Mouse (Mus musculus) heart, embryonic 12.5 days (tissue): ENCODE measurements around the gene Etv6. TPM values are rescaled to one million over a fixed set of nuclear protein-coding genes. Genes with fewer than 3 reads are reported as not detected.
A peak's percentile ranks its signal among the peaks of the same experiment; 100 is the strongest.

Experiments used
- ATAC-seq: fragments of 200-750 bp; cut with Nextera tagmentation; 2 replicates; pipeline ENCODE4 v1.8.0; 2017; ENCODE audit warnings: moderate TSS enrichment, moderate library complexity; ENCODE audit not compliant: insufficient number of reproducible peaks, low FRiP score
- H3K27ac ChIP-seq: fragments of 300-500 bp; sonication (generic); 2 replicates; pipeline ENCODE4 v1.5.1; 2016; ENCODE audit warnings: mild to moderate bottlenecking, moderate library complexity; ENCODE audit not compliant: poor library complexity, severe bottlenecking
- H3K27me3 ChIP-seq: fragments of 300-500 bp; sonication (generic); replicated peaks from 2 replicates; pipeline ENCODE4 v1.6.1; 2016; ENCODE audit warnings: mild to moderate bottlenecking, moderate library complexity
- H3K36me3 ChIP-seq: fragments of 300-500 bp; sonication (generic); 2 replicates; pipeline ENCODE4 v1.6.1; 2016; ENCODE audit warnings: mild to moderate bottlenecking, moderate library complexity
- H3K4me1 ChIP-seq: fragments of 300-500 bp; sonication (generic); replicated peaks from 2 replicates; pipeline ENCODE4 v1.6.1; 2016; ENCODE audit warnings: mild to moderate bottlenecking
- H3K4me2 ChIP-seq: fragments of 300-500 bp; sonication (generic); 2 replicates; pipeline ENCODE4 v1.6.1; 2016; ENCODE audit warnings: mild to moderate bottlenecking, moderate library complexity
- H3K4me3 ChIP-seq: fragments of 300-500 bp; sonication (generic); 2 replicates; pipeline ENCODE4 v1.5.1; 2016; ENCODE audit warnings: mild to moderate bottlenecking
- H3K9ac ChIP-seq: fragments of 300-500 bp; sonication (generic); 2 replicates; pipeline ENCODE4 v1.6.1; 2016; ENCODE audit warnings: mild to moderate bottlenecking, moderate library complexity
- H3K9me3 ChIP-seq: fragments of 300-500 bp; sonication (generic); replicated peaks from 2 replicates; pipeline ENCODE4 v1.6.1; 2016; ENCODE audit warnings: mild to moderate bottlenecking, moderate library complexity
- WGBS: fragments of 180-500 bp; shearing (Covaris S2); methylation state at CpG from one replicate; pipeline ENCODE4 v1.1.7; 2016; 5-methylcytosine and 5-hydroxymethylcytosine counted together
- polyA plus RNA-seq: library from polyadenylated mRNA; unstranded; fragments of >200 nt; fragmentation: Nextera tagmentation; extraction: Ambion mirVana; gene quantifications from 2 replicates; pipeline ENCODE4 v1.2.1, GENCODE M21; 2016

Gene Etv6
- polyA plus RNA-seq, 1 experiment from 2014 or later, result 19.9 TPM

DNA sequence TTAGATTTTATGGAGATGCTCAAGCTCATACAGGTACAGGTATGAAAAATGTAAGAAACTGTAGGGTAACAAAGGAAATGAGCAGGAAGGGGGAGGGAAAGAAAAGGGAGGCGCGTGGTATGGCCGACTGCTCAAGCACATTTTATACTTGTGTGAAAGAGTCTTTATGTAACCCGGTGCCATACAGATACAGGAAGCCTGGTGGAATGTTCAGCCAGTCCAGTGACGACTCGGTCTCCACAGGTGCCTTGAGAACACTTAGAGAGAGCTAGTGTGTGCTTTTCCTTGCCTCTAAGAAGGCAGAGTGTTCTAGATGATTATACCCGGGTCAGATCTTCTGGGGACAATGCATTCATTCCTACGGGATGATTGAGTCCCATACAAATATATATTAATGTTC is 215.9 kb downstream of the Etv6 start:
- ATAC-seq, result no peak

DNA sequence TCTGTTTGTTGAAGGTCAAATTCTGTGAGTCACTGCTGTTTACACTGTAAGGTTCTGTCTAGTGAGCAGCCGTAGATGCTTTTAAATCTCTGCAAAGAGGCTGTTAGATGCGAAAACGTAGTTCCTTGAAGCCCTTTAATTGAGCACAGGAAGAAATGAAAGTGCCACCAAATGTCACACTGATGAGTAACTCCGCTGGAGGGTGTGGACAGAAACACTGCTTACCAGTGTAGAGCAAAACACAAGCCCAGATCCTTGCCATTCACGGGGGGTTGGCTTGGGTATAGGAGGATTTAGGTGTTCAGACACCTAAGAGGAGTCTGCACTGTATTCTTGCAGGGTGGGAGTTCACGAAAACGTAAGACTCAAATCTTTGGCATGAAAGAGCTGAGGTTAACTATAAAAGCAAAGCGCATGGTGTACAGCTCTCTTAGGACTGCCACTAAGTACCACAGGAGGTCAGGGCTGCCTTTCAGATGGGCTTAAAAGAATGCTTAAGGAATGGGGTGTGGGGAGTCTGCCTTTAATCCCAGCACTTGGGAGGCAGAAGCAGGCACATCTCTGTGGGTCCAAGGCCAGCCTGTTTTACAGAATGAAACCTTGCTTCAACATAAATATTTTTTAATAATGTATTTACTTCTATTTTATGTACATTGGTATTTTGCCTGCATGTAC is 216.7 kb downstream of the Etv6 start:
- H3K27me3 ChIP-seq, result no peaks in the 10 kb centered on the region
- H3K36me3 ChIP-seq, result peaks cover 52% of the 10 kb centered on the region
- no peak for ATAC-seq
- H3K9me3 ChIP-seq, result no peaks in the 10 kb centered on the region
- 85% methylated on average over 8 of the region's 8 CpGs for WGBS
- peaks cover 41% of the 10 kb centered on the region for H3K4me1 ChIP-seq
- H3K9ac ChIP-seq, result no peak overlapping the region
- H3K4me2 ChIP-seq, result no peak overlapping the region
- H3K4me3 ChIP-seq, result no peak overlapping the region
- no peak overlapping the region for H3K27ac ChIP-seq

More for the DNA sequence above, 215.9 kb downstream of the Etv6 start:
- Histone ChIP-seq H3K4me3 (no peak overlapping the region), H3K9me3 (no peaks in the 10 kb centered on the region), H3K36me3 (peaks cover 52% of the 10 kb centered on the region), H3K9ac (no peak overlapping the region), H3K27ac (no peak overlapping the region), H3K4me2 (no peak overlapping the region), H3K4me1 (peaks cover 41% of the 10 kb centered on the region), H3K27me3 (no peaks in the 10 kb centered on the region)
- WGBS, result 87% methylated on average over 8 of the region's 8 CpGs

DNA sequence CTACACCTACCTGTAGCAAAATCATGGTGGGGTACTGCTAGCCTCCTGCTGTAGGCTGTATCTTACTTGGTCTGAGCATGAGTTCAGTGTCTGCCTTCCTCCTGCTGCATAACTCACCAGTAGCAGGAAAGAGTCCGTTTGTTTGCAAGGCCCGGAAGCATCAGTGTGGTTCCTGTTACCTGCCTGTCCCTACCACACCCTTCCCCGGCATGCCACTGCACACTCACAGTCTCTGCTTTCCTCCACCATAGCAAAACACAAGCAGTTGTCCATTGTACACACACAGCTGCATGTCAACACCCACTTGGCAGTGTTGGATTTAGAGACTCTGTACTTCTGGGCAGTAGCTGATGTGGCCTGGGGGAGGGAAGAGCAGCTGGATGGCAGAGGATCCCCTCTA is 220.9 kb downstream of the Etv6 start:
- no peak for ATAC-seq
- H3K27me3 ChIP-seq, result no peaks in the 10 kb centered on the region
- 44% methylated on average over 3 of the region's 3 CpGs for WGBS
- H3K9me3 ChIP-seq, result peaks cover 11% of the 10 kb centered on the region
- no peak overlapping the region for H3K4me3 ChIP-seq
- no peak overlapping the region for H3K9ac ChIP-seq
- peaks cover 49% of the 10 kb centered on the region for H3K36me3 ChIP-seq
- H3K27ac ChIP-seq, result peak overlapping the region; percentile 43
- H3K4me2 ChIP-seq, result no peak overlapping the region
- peaks cover 29% of the 10 kb centered on the region for H3K4me1 ChIP-seq

DNA sequence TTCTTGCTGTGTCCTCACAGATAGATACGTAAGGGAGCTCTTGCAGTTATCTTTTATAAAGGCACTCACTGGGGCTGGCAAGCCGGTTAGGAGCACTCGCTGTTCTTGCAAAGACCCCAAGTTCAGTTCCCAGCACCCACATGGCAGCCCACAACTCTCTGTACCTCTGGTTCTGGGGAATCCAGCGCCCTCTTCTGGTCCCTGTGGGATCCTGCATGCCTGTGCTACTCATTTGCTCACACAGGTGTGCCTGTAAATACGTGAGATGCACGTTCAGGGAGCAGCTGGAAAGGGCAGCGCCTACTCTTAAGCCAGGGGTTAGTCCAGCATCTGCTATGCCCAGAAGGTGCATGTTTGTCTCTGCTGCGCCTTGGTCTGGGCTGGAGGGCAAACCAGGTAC is 224.4 kb downstream of the Etv6 start:
- peaks cover 65% of the 10 kb centered on the region for H3K36me3 ChIP-seq
- H3K4me3 ChIP-seq, result no peak overlapping the region
- H3K4me2 ChIP-seq, result no peak overlapping the region
- no peaks in the 10 kb centered on the region for H3K27me3 ChIP-seq
- 91% methylated on average over 8 of the region's 8 CpGs for WGBS
- no peak overlapping the region for H3K9ac ChIP-seq
- H3K9me3 ChIP-seq, result peaks cover 11% of the 10 kb centered on the region
- ATAC-seq, result no peak
- peaks cover 39% of the 10 kb centered on the region for H3K4me1 ChIP-seq
- H3K27ac ChIP-seq, result no peak overlapping the region

DNA sequence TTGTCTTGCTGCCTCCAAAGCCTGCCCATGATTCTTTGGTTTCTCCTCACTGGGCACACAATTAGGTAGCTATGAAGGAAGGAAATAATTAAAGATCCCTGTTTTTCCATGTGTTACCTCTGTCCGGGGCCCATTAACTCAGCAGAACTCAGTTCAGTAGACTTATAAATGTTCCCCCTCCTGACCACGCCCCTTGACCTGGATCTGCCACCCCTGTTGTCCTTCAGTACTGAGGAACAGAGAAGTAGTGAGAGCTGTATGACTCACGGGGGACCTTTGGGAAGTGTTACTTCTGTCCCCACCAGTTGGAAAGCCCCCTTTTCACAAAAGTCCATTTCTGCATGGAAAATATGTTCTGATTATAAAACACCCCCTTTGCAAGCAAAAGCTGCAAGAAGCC is 226.4 kb downstream of the Etv6 start:
- H3K27ac ChIP-seq, result peak overlapping the region; percentile 86

DNA sequence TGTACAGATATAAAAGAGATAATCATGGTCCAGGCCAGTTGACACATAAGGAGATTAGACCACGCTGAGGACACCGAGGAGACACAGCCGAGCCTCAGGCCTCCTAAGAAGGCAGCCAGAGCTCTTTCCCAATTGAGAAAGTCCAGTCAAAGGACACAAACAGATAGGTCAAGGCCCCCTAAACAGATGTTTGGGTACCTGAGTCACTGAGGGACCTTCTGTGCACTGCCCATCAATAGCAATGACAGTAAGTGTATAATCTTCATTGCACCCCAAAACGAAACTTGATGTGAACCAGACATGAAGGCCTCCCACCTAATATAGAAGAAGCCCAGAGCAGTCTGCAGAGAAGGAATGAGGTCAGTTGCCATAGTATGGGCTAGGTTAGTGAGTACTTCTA is 226.9 kb downstream of the Etv6 start:
- Histone ChIP-seq H3K4me3 (no peak overlapping the region), H3K36me3 (peaks cover 87% of the 10 kb centered on the region), H3K4me1 (peaks cover 19% of the 10 kb centered on the region), H3K9ac (no peak overlapping the region; the same call in 1 of the 2 replicates), H3K9me3 (peaks cover 11% of the 10 kb centered on the region), H3K27me3 (no peaks in the 10 kb centered on the region), H3K27ac (peak overlapping the region; percentile 86), H3K4me2 (no peak overlapping the region)
- 67% methylated on average over 4 of the region's 4 CpGs for WGBS
- ATAC-seq, result no peak

More for the DNA sequence above, 226.4 kb downstream of the Etv6 start:
- peaks cover 83% of the 10 kb centered on the region for H3K36me3 ChIP-seq
- peaks cover 19% of the 10 kb centered on the region for H3K4me1 ChIP-seq
- no peaks in the 10 kb centered on the region for H3K27me3 ChIP-seq
- no peak for ATAC-seq
- no peak overlapping the region for H3K4me2 ChIP-seq
- no peak overlapping the region for H3K4me3 ChIP-seq
- WGBS, result 63% methylated on average over 3 of the region's 3 CpGs
- H3K9ac ChIP-seq, result no peak overlapping the region
- H3K9me3 ChIP-seq, result peaks cover 11% of the 10 kb centered on the region

DNA sequence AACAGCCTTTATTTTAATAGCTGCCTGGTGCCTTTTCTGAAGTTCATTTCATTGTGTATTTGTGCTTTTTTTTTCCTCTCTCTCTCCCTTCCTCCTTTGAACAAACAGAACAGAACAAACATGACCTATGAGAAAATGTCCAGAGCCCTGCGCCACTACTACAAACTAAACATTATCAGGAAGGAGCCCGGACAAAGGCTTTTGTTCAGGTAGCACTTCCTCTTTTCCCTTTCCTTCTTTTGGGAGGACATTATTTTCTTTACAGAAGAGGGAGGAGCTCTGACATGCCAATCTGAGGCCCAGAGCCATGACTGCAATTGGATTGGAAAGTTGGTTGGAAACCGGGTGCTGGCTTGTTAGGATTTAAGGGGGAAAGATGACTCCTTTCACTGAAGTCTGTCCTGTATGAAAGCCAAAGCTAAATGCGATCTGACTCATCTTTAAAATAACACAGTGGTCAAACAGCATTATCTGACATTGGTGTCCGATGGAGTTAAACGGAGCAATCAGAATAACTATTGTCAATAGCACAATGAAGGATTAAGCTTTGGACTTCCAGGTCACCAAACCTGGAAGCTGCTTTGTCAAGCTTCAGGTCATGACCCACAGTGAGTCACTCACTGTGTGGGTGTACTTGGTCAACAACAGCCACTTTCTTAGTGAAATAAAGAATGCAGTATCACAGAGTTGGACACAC is 227.6 kb downstream of the Etv6 start:
- H3K9ac ChIP-seq, result no peak overlapping the region
- ATAC-seq, result peak; percentile 33; the same call in 1 of the 2 replicates
- peaks cover 90% of the 10 kb centered on the region for H3K36me3 ChIP-seq
- peak overlapping the region; percentile 86 for H3K27ac ChIP-seq
- H3K4me1 ChIP-seq, result peaks cover 16% of the 10 kb centered on the region
- peaks cover 11% of the 10 kb centered on the region for H3K9me3 ChIP-seq
- H3K4me2 ChIP-seq, result no peak overlapping the region
- no peaks in the 10 kb centered on the region for H3K27me3 ChIP-seq
- no peak overlapping the region for H3K4me3 ChIP-seq
- 69% methylated on average over 6 of the region's 6 CpGs for WGBS

DNA sequence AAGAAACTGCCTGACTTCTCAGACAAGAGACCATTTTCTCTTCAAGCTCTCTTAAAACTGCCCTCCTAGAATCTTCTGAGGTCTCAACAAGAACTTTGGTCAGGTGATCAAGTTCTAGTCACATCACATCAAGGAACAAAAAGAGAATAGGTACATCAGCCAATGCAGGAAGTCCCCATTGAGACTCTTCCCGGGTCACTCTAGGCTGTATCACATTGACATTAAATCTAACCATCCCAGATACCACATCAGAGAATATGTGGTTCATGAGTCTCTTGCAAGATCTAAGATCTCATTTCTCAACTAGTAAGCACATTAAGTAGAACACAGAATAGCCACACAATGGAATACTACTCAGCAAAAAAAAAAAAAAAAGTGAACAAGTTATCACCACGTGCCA is 238.4 kb downstream of the Etv6 start:
- ATAC-seq, result no peak
- no peaks in the 10 kb centered on the region for H3K27me3 ChIP-seq
- H3K36me3 ChIP-seq, result peaks cover 28% of the 10 kb centered on the region
- H3K4me1 ChIP-seq, result peaks cover 5% of the 10 kb centered on the region; the same call in 1 of the 2 replicates
- H3K9me3 ChIP-seq, result no peaks in the 10 kb centered on the region
- no peak overlapping the region for H3K4me3 ChIP-seq
- 81% methylated on average over 2 of the region's 2 CpGs for WGBS
- no peak overlapping the region for H3K4me2 ChIP-seq
- H3K9ac ChIP-seq, result no peak overlapping the region
- no peak overlapping the region for H3K27ac ChIP-seq

DNA sequence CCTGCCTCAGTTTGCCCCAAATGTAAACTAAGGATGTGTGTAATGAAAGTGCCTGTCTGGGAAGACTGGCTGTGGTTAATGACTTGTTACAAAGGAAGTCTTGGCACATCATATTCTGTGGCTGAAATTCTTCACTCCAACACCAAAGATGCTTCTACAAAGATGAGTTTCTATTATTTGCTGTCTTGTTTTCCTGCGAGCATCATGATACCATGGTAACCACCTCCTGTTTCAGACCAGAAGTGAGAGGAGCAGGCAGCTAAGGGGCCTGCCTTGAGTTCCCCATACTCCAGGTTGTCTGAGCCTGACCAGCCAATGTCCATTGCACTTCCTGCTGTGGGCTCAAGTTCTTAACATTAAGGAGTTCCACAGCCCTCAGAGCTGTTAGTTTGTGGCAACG is 241.5 kb downstream of the Etv6 start:
- H3K36me3 ChIP-seq, result peaks cover 6% of the 10 kb centered on the region; the same call in 1 of the 2 replicates
- 75% methylated on average over 2 of the region's 2 CpGs for WGBS
- no peak for ATAC-seq
- no peaks in the 10 kb centered on the region for H3K27me3 ChIP-seq
- H3K27ac ChIP-seq, result no peak overlapping the region
- no peak overlapping the region for H3K9ac ChIP-seq
- no peak overlapping the region for H3K4me3 ChIP-seq
- no peaks in the 10 kb centered on the region for H3K9me3 ChIP-seq
- H3K4me2 ChIP-seq, result no peak overlapping the region
- H3K4me1 ChIP-seq, result peaks cover 5% of the 10 kb centered on the region; the same call in 1 of the 2 replicates

DNA sequence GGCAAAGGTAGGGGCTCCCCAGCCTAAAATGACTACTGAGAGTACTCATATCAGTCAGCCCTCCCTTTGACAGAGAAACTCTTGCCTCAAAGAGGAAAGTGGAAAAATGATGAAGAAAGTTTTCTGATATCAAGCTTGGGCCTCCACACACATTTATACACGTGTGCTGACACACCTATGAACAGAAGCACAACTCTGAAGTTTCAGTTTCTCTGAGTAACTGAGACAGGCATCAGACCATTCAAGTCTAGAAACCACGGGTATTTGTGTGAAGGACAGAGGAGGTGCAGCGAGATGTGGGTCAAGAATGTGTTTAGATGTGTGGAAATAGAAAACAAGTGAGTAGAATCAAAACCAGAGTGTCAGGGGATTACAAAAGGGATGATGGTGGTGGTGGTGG is 246.6 kb downstream of the Etv6 start:
- no peak overlapping the region for H3K27ac ChIP-seq

DNA sequence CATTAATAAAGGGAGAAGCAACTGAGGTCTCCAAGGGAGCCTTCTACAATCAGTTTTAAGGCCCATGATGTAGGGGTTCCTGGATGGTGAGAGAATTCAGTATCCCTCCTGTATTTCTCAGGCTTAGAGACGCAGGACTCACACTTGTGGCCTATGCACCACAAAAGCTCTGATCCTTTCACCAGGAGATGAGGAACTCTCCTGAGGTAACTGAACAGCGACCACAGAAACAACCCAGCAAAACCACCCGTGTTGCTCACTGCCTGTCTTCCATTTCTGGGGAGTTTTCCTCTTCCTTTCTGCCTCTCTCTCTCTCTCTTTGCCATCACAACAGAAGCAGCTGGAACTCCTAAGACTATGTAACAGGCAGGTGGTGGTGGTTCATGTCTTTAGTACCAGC is 256.3 kb downstream of the Etv6 start:
- no peaks in the 10 kb centered on the region for H3K36me3 ChIP-seq
- no peak overlapping the region for H3K4me2 ChIP-seq
- no peak for ATAC-seq
- no peak overlapping the region for H3K27ac ChIP-seq
- peaks cover 6% of the 10 kb centered on the region for H3K9me3 ChIP-seq
- H3K4me3 ChIP-seq, result no peak overlapping the region
- peaks cover 11% of the 10 kb centered on the region for H3K4me1 ChIP-seq
- no peak overlapping the region for H3K9ac ChIP-seq
- H3K27me3 ChIP-seq, result no peaks in the 10 kb centered on the region
- 77% methylated on average over 3 of the region's 3 CpGs for WGBS

More for the DNA sequence above, 246.6 kb downstream of the Etv6 start:
- Histone ChIP-seq H3K4me3 (no peak overlapping the region), H3K36me3 (no peaks in the 10 kb centered on the region), H3K27me3 (no peaks in the 10 kb centered on the region), H3K9ac (no peak overlapping the region), H3K4me1 (peaks cover 5% of the 10 kb centered on the region; the same call in 1 of the 2 replicates), H3K9me3 (no peaks in the 10 kb centered on the region), H3K4me2 (no peak overlapping the region)
- no peak for ATAC-seq
- 82% methylated on average over 3 of the region's 3 CpGs for WGBS
